Mouse (Mus musculus): ENCODE data around the gene Ltb. TPM values are rescaled to one million over a fixed set of nuclear protein-coding genes. Genes with fewer than 3 reads are reported as not detected.

The Ltb gene
- polyA plus RNA-seq, 1 experiment from 2014 or later, result 0.53 TPM

DNA sequence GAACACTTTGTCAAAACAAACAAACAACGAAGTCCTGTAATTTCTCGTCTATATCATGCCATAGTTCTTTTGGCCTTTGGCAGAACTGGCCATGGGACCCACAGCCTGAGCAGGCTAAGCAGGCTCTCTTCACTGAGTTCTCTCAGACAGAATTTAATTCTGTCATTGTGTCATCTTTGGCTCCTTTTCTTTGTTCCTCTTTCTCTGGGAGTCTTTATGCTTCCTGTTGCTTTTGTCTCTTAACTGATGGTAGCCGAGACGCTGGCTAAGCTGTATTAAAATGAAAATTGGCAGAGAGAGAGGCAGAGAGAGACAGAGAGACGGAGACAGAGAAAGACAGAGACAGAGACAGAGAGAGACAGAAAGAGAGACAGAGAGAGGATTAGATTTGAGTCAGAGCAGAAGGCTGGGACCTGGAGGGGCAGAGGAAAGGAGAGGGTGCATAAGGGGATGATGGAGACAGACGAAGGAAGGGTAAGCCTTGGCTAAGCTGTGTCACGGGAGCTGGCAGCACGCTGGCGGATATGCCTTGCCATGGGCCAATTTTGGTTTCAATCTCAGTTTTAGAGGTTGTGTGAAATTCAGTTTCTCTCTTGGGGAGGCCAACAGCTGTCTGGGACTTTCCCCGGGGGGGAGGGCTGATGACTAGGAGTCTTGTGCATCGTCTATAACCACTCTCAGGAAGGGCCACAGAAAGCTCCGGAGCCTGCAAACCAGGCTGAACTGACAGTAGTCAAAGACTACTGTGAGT is 15.7 kb downstream of the Ltb start:
- Histone ChIP-seq H3K36me3 (no peaks in the 10 kb centered on the region), H3K9ac (no peak overlapping the region), H3K9me3 (replicated peaks) (no peaks in the 10 kb centered on the region), H3K4me3 (replicated peaks) (no peak overlapping the region), H3K4me1 (replicated peaks) (peaks cover 6% of the 10 kb centered on the region; the same call in 1 of the 2 replicates), H3K27me3 (peaks cover 5% of the 10 kb centered on the region), H3K4me2 (no peak overlapping the region), H3K27ac (no peak overlapping the region)
- WGBS (ENCODE audit: insufficient replicate concordance), result 42% methylated on average over 12 of the region's 12 CpGs
- ATAC-seq (ENCODE audit: low read depth) (no peak), DNase-seq (no peak)

DNA sequence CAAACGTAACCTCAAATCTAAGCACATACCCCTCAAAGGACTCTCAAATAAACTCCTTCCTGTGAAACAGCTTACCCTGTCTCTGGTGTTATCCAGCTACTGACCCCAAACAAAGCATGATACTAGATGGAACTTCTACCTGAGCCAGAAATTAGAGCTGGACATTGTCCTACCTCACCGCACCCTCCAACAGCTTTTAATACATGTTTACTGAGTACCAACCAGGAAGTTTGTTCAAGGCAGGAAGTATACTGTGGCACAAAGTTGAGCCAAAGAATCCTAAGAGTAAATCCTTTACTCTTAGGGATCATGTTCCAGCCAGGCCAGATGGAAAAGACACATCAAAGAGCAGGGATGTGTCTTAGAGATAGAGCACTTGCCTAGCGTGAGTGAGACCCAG is 16.4 kb downstream of the Ltb start:
- H3K36me3 ChIP-seq, result no peaks in the 10 kb centered on the region
- no peak overlapping the region for H3K27ac ChIP-seq
- no peaks in the 10 kb centered on the region for H3K27me3 ChIP-seq
- H3K9me3 ChIP-seq (replicated peaks), result no peaks in the 10 kb centered on the region
- H3K4me2 ChIP-seq, result no peak overlapping the region
- H3K9ac ChIP-seq, result no peak overlapping the region
- no peak for DNase-seq
- ATAC-seq (ENCODE audit: low read depth), result no peak
- peaks cover 10% of the 10 kb centered on the region; the same call in 1 of the 2 replicates for H3K4me1 ChIP-seq (replicated peaks)
- H3K4me3 ChIP-seq (replicated peaks), result no peak overlapping the region
- 54% methylated on average over 3 of the region's 3 CpGs for WGBS (ENCODE audit: insufficient replicate concordance)

DNA sequence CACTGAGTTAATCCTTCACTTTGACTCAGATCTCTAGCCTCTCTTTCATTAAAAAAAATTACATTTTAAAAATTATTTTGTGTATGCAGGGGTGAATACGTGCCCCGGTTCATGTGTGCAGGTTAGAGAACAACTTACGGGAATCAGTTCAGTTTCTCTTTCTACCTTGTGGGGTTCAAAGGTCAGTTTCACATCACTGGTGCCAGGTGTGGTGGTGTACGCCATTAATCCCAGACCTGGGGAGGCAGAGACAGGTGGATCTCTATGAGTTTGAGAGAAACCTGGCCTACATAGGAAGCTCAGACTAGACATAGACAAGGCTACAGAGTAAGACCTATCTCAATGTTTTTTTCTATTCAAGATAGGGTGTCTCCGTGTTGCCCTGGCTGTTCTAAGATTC is 18.8 kb downstream of the Ltb start:
- DNase-seq, result no peak
- peaks cover 14% of the 10 kb centered on the region for H3K4me1 ChIP-seq (replicated peaks)
- WGBS (ENCODE audit: insufficient replicate concordance), result 82% methylated on average over 5 of the region's 5 CpGs
- no peaks in the 10 kb centered on the region for H3K9me3 ChIP-seq (replicated peaks)
- no peak overlapping the region for H3K27ac ChIP-seq
- no peak overlapping the region for H3K9ac ChIP-seq
- no peak overlapping the region for H3K4me3 ChIP-seq (replicated peaks)
- no peak overlapping the region for H3K4me2 ChIP-seq
- no peaks in the 10 kb centered on the region for H3K27me3 ChIP-seq
- ATAC-seq (ENCODE audit: low read depth), result no peak
- H3K36me3 ChIP-seq, result no peaks in the 10 kb centered on the region

DNA sequence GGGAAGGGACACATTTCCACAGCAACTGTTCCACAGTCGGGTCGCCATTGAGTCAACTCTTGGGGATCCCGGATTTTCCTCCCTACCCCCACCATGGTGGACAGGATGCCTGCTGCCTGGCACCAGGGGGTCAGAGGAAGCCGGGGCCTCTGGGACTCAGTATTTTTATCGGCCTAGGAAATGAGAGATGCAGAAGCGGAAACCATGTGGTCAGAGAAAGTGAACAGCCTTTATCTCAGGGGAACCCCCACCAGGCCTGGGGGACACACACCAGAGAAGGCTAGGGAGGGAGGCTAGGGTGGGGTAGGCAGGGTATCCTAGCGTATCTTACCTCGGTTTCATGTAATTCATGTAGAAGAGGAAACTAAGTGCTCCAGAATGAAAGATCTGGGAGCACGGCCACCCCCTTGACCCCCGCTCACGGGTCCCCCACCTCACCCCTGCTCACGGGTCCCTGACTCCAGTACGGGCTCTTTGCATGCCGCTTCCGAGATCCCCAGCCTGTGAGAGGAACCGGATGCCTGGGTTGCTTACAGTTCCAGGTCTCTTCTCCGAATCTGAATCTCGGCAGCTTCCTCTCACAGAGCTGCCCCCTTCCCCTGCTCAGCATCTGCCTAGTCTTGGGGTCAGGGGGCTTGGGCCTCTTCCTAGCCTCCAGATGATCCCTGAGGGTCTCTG is 24.4 kb downstream of the Ltb start:
- no peak overlapping the region for H3K4me3 ChIP-seq (replicated peaks)
- H3K36me3 ChIP-seq, result peaks cover 19% of the 10 kb centered on the region
- peak overlapping the region; percentile 9; the same call in 1 of the 2 replicates for H3K4me2 ChIP-seq
- H3K9ac ChIP-seq, result no peak overlapping the region
- WGBS (ENCODE audit: insufficient replicate concordance), result 9% methylated on average over 18 of the region's 18 CpGs
- no peaks in the 10 kb centered on the region for H3K9me3 ChIP-seq (replicated peaks)
- peaks cover 47% of the 10 kb centered on the region for H3K4me1 ChIP-seq (replicated peaks)
- no peaks in the 10 kb centered on the region for H3K27me3 ChIP-seq
- peak overlapping the region; percentile 67; the same call in 1 of the 2 replicates for H3K27ac ChIP-seq
- ATAC-seq (ENCODE audit: low read depth) (peak; percentile 49; the same call in 1 of the 2 replicates), DNase-seq (no peak)

DNA sequence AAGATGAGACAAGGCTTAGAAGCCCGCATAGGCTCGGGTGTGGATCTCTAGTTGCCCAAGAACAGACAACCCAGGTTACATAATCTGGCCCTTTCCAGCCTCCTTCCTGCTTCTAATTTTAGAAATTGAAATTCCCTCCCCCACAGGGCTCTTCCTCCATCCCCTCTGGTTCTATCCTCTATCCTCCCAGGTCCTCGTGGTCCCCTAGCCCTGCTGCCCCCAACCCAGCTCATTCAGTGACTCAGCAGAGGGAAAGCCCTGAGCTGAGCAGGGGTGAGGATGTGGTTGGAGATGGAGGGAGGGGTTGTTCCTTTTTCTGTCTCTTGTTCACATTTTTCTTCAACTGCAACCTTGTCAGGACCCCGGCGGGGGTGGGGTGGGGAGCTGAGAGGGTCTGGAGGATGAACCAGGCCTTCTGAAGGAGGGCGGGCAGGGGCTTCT is 25.4 kb downstream of the Ltb start:
- ATAC-seq (ENCODE audit: low read depth) (peak; percentile 28; the same call in 1 of the 2 replicates), DNase-seq (no peak)
- Histone ChIP-seq H3K4me1 (replicated peaks) (peaks cover 47% of the 10 kb centered on the region), H3K4me3 (replicated peaks) (no peak overlapping the region), H3K4me2 (no peak overlapping the region), H3K9ac (no peak overlapping the region), H3K36me3 (peaks cover 19% of the 10 kb centered on the region), H3K27ac (peak overlapping the region; percentile 67; the same call in 1 of the 2 replicates), H3K27me3 (no peaks in the 10 kb centered on the region), H3K9me3 (replicated peaks) (no peaks in the 10 kb centered on the region)
- 13% methylated on average over 6 of the region's 6 CpGs for WGBS (ENCODE audit: insufficient replicate concordance)

DNA sequence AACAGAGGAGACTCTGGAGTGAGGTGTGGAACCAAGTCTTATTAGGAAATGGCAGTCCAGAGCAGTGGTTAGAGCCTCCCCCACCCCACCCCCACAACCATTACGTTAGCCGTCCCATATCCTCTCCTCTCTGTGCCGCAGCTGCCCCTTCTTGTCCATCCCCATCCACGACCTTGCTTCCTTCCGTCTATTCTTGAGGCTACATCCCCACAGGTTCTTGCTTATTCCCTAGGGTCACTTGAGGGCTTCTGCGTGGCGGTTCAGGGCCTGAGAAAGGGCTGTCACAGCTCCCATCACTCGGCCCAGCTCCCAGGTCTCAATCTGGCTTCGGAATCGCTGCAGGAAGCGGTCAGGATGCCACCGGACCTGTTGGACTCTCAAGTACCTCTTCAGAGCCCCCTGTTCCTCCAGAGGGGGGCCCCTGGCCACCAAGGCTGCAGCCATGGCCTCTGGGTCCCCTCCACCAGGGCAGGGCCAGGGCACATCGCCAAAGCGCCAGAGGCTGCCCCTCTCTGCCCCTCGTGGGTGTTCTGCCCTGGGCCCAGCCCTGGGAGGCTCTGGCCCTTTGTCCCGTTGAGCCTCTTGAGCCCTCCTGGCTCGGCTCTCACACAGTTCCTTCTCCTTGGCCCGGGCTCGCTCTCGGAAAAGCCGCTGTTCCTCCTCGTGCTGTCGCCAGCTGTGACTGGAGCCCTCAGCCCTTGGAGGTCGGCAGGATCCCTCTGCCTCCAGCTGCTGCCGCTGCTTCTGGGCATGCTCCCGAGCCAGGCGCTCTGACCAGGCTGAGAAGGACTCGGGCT is 26.1 kb downstream of the Ltb start, which contains the start of gene Gm16181:
Gene Gm16181, plus strand, starts transcription at position 679 of the 797 bp plus-strand sequence.
- WGBS (ENCODE audit: insufficient replicate concordance), result 55% methylated on average over 28 of the region's 28 CpGs
- Histone ChIP-seq H3K4me3 (replicated peaks) (no peak within 1 kb of the TSS), H3K27me3 (no peaks in the 10 kb centered on the region), H3K9ac (no peak within 1 kb of the TSS), H3K36me3 (peaks cover 25% of the 10 kb centered on the region), H3K9me3 (replicated peaks) (no peaks in the 10 kb centered on the region), H3K27ac (peak within 1 kb of the TSS; percentile 67), H3K4me1 (replicated peaks) (peaks cover 43% of the 10 kb centered on the region), H3K4me2 (no peak within 1 kb of the TSS)
- ATAC-seq (ENCODE audit: low read depth), result no peak
- no peak for DNase-seq

DNA sequence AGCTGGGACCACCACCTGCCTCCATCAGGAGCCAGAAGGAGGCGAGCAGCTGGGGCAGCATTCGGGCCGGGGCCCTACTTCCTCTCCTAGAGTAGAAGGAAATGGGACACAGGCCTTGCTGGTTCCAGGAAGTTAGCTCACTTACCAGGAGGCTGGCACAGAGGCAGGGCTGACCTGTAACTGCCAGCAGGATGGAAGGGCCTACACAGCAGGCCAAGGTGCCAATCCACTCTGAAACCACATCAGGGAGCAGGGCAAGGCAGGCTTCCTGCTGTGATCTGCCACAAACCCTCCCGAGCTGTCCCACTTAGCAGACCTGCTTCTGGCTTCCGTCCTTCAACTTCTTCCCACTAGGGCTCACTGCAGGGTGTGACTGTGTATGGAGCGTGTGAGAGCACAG is 28.1 kb downstream of the Ltb start:
- no peak for DNase-seq
- no peak overlapping the region for H3K4me3 ChIP-seq (replicated peaks)
- no peak overlapping the region for H3K9ac ChIP-seq
- peaks cover 50% of the 10 kb centered on the region for H3K4me1 ChIP-seq (replicated peaks)
- ATAC-seq (ENCODE audit: low read depth), result no peak
- H3K4me2 ChIP-seq, result no peak overlapping the region
- H3K27me3 ChIP-seq, result no peaks in the 10 kb centered on the region
- peaks cover 40% of the 10 kb centered on the region for H3K36me3 ChIP-seq
- 53% methylated on average over 6 of the region's 6 CpGs for whole genome bisulfite sequencing (ENCODE audit: insufficient replicate concordance)
- no peaks in the 10 kb centered on the region for H3K9me3 ChIP-seq (replicated peaks)
- peak overlapping the region; percentile 48 for H3K27ac ChIP-seq

DNA sequence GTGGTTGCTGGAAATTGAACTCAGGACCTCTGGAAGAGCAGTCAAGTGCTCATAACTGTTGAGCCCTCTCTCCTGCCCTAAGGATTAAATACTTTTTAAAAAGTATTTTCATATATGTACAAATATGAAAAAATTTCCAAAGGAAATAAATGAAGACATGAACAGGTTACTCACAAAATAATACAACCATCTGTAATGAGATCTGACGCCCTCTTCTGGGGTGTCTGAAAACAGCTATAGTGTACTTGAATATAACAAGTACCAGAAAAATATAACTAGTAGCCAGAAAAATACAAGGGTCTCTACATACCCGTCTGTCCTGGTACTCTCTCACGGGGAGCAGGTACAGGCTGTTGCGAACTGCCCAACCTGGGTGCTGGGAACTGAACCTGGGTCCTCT is 30.4 kb downstream of the Ltb start:
- Histone ChIP-seq H3K36me3 (peaks cover 63% of the 10 kb centered on the region), H3K27ac (no peak overlapping the region), H3K27me3 (no peaks in the 10 kb centered on the region), H3K4me2 (no peak overlapping the region), H3K9me3 (replicated peaks) (no peaks in the 10 kb centered on the region), H3K4me3 (replicated peaks) (no peak overlapping the region), H3K9ac (no peak overlapping the region), H3K4me1 (replicated peaks) (peaks cover 31% of the 10 kb centered on the region)
- WGBS (ENCODE audit: insufficient replicate concordance), result 80% methylated on average over 4 of the region's 4 CpGs
- ATAC-seq (ENCODE audit: low read depth) (no peak), DNase-seq (no peak)

DNA sequence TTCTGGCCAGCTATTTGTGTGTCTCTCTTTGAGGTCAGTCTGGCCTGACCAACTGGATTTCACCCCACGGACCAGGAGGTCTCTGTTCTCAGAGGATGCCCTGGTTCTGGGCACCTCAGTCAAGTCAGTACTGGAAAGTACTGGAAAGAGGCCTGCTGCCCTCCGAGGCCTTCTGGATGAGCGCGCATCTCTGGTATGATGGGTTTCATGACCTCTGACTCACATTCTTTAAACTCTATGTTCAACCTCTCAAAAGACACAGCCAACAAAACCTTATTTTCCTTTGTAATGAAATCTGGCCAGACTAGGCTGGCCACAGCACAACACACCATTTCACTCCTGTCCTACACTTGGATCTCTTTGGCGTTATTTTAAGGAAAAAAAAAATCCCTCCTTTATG is 31.2 kb downstream of the Ltb start:
- Histone ChIP-seq H3K36me3 (peaks cover 62% of the 10 kb centered on the region), H3K27me3 (no peaks in the 10 kb centered on the region), H3K4me1 (replicated peaks) (peaks cover 25% of the 10 kb centered on the region), H3K4me3 (replicated peaks) (no peak overlapping the region), H3K9ac (no peak overlapping the region), H3K4me2 (no peak overlapping the region), H3K9me3 (replicated peaks) (no peaks in the 10 kb centered on the region), H3K27ac (no peak overlapping the region)
- 77% methylated on average over 5 of the region's 5 CpGs for WGBS (ENCODE audit: insufficient replicate concordance)
- no peak for DNase-seq
- ATAC-seq (ENCODE audit: low read depth), result no peak

DNA sequence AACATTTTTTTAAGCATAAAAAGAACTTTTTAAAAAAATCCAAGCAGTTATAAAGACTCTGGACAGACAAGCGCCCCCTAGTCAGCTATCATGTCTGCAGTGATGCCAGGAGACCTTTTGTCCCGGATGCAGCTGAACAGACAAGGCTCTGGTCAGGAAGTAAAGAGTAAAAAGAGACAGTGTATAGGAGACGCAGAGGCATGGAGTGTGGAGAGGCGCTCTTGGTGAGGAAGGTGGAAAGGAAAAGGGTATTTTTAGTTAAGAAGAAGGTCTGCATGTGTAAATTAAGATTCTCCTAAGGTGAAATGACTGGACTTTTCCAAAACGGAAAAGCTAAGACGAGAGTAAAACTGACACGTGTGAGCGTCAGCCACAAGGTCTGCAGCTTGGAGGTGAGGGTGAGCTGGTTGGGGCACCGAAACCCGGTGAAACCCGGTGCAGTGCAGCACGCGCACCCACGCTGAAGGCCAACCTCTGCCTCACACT is 32.4 kb downstream of the Ltb start:
- 65% methylated on average over 14 of the region's 14 CpGs for WGBS (ENCODE audit: insufficient replicate concordance)
- Histone ChIP-seq H3K27ac (no peak overlapping the region), H3K4me3 (replicated peaks) (no peak overlapping the region), H3K36me3 (peaks cover 64% of the 10 kb centered on the region), H3K27me3 (no peaks in the 10 kb centered on the region), H3K4me2 (no peak overlapping the region), H3K9me3 (replicated peaks) (no peaks in the 10 kb centered on the region), H3K4me1 (replicated peaks) (peaks cover 26% of the 10 kb centered on the region), H3K9ac (no peak overlapping the region)
- ATAC-seq (ENCODE audit: low read depth) (no peak), DNase-seq (no peak)

DNA sequence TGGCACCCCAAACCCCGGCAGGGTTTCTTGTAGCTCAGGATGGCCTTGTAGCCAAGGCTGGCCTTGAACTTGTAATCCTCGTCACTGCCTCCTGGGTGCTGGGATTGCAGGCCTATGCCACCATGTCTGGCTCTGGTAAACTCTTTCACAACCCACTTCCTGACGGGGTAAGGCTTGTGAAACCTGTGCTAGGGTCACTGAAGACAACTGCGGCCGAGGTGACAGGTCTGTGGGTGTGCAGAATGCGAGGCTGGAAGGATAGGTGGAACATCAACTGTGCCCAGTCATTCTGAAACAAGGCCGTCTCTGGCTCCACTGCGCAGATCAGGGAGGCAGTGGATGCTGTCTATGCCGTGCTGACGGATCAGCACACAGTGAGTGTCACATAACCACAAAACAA is 36.8 kb downstream of the Ltb start:
- no peak for ATAC-seq (ENCODE audit: low read depth)
- no peak for DNase-seq
- Histone ChIP-seq H3K9ac (no peak overlapping the region), H3K36me3 (peaks cover 53% of the 10 kb centered on the region), H3K4me1 (replicated peaks) (peaks cover 52% of the 10 kb centered on the region), H3K4me3 (replicated peaks) (no peak overlapping the region), H3K9me3 (replicated peaks) (no peaks in the 10 kb centered on the region), H3K27ac (no peak overlapping the region), H3K27me3 (no peaks in the 10 kb centered on the region), H3K4me2 (no peak overlapping the region)
- WGBS (ENCODE audit: insufficient replicate concordance), result 75% methylated on average over 10 of the region's 10 CpGs

All from liver, embryonic 13.5 days (tissue).